Mouse (Mus musculus) limb, embryonic 14.5 days (tissue): ENCODE measurements at regions not wholly inside any gene's neighbourhood (a gene's known extent, or its start where the extent isn't known, plus 50 kb on each side); places are given as distances from the start of the nearest gene placed in this dataset.
A peak's percentile ranks its signal among the peaks of the same experiment; 100 is the strongest.

Experiments
- ATAC-seq: fragments of 200-750 bp; cut with Nextera tagmentation; 2 replicates; pipeline ENCODE4 v1.8.0; 2017; ENCODE audit warnings: low read depth, moderate number of reproducible peaks, moderate TSS enrichment; ENCODE audit not compliant: low FRiP score
- DNase-seq: peaks from one replicate; pipeline ENCODE4 v3.0.0-alpha.2; 2015; ENCODE audit warnings: low spot score
- H3K27ac ChIP-seq: fragments of 300-500 bp; sonication (generic); replicated peaks from 2 replicates; pipeline ENCODE4 v1.5.1; 2014; ENCODE audit warnings: low read depth, mild to moderate bottlenecking, low read length, moderate library complexity, mixed read lengths
- H3K27me3 ChIP-seq: fragments of 300-500 bp; sonication (generic); 2 replicates; pipeline ENCODE4 v1.6.1; 2014; ENCODE audit warnings: low read length, mixed read lengths; ENCODE audit not compliant: control insufficient read depth, insufficient read depth
- H3K36me3 ChIP-seq: fragments of 300-500 bp; sonication (generic); 2 replicates; pipeline ENCODE4 v1.6.1; 2014; ENCODE audit warnings: mild to moderate bottlenecking, low read length, moderate library complexity, mixed read lengths; ENCODE audit not compliant: control insufficient read depth, insufficient read depth
- H3K4me1 ChIP-seq: fragments of 300-500 bp; sonication (generic); 2 replicates; pipeline ENCODE4 v1.6.1; 2014; ENCODE audit warnings: antibody characterized with exemption, low read length, mixed read lengths; ENCODE audit not compliant: control insufficient read depth, insufficient read depth
- H3K4me2 ChIP-seq: fragments of 300-500 bp; sonication (generic); replicated peaks from 2 replicates; pipeline ENCODE4 v1.6.1; 2014; ENCODE audit warnings: low read depth, mild to moderate bottlenecking, low read length, moderate library complexity; ENCODE audit not compliant: severe bottlenecking
- H3K4me3 ChIP-seq: fragments of 300-500 bp; sonication (generic); replicated peaks from 2 replicates; pipeline ENCODE4 v1.5.1; 2014; ENCODE audit warnings: low read length
- H3K9ac ChIP-seq: fragments of 300-500 bp; sonication (generic); 2 replicates; pipeline ENCODE4 v1.6.1; 2014; ENCODE audit warnings: mild to moderate bottlenecking, low read depth, low read length, moderate library complexity; ENCODE audit not compliant: severe bottlenecking
- H3K9me3 ChIP-seq: fragments of 300-500 bp; sonication (generic); 2 replicates; pipeline ENCODE4 v1.6.1; 2016; ENCODE audit warnings: low read length; ENCODE audit not compliant: control insufficient read depth
- POLR2A ChIP-seq: fragments of 200-500 bp; IDR thresholded peaks from 2 replicates; pipeline ENCODE4 v1.8.0; 2012; ENCODE audit warnings: inconsistent platforms, mild to moderate bottlenecking, moderate library complexity, borderline replicate concordance; ENCODE audit not compliant: insufficient read depth, insufficient read length; ENCODE audit errors: extremely low read depth
- WGBS: fragments of 180-500 bp; shearing (Covaris S2); extraction: QIAGEN DNeasy Blood & Tissue Kit; methylation state at CpG from one replicate; pipeline ENCODE4 v1.1.7; 2014; 5-methylcytosine and 5-hydroxymethylcytosine counted together

DNA sequence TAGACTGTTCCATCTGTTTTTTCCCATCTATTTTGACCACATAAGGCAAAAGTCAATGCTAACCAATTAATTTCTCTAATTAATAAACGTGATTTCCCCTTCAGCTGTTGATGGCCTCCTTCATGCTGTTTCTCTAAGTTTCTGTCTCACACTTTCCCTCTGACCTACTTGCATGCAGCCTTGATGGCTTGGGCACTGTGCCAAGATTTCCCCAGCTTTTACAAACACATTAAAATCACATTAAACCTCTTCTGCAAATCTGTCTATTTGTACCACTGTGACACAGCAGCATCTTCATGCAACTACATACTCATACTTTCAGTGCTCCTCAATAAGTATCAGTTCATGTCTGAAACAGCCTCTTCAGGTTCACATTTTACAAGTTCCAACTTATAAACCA, 841.4 kb downstream of the Jrkl start:
- no peak overlapping the region for H3K9ac ChIP-seq
- no peak for TF ChIP-seq POLR2A
- H3K4me1 ChIP-seq, result no peaks in the 10 kb centered on the region
- H3K27ac ChIP-seq, result no peak overlapping the region
- no peak overlapping the region for H3K4me3 ChIP-seq
- H3K36me3 ChIP-seq, result no peaks in the 10 kb centered on the region
- DNase-seq (no peak), ATAC-seq (no peak)
- no peaks in the 10 kb centered on the region for H3K9me3 ChIP-seq
- H3K4me2 ChIP-seq, result no peak overlapping the region
- no peaks in the 10 kb centered on the region for H3K27me3 ChIP-seq
- 55% methylated on average over 1 of the region's 1 CpGs for WGBS

DNA sequence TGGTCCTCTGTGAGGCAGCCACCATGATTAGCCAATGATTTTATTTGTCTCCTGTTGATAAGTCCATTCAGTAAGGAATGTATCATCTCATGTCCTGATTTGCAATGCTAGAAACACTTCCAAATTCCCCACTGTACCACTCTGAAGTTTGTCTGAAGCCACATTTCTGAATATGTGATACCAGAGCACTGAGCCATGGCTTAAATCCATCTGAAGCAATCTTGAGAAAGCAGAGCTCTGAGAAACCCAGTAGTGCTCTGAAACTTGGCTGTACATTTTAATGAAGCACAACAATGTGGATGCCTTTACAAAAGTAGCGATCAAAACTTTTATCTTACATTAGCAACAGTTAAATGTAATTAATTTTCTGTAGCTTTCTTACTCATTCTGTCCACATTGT, 850.0 kb downstream of the Jrkl start:
- no peak for TF ChIP-seq POLR2A
- DNase-seq, result no peak
- Histone ChIP-seq H3K27me3 (no peaks in the 10 kb centered on the region), H3K9me3 (no peaks in the 10 kb centered on the region), H3K4me1 (no peaks in the 10 kb centered on the region), H3K4me2 (no peak overlapping the region), H3K27ac (no peak overlapping the region), H3K4me3 (no peak overlapping the region), H3K9ac (no peak overlapping the region), H3K36me3 (no peaks in the 10 kb centered on the region)
- 95% methylated on average over 1 of the region's 1 CpGs for WGBS
- ATAC-seq, result no peak

DNA sequence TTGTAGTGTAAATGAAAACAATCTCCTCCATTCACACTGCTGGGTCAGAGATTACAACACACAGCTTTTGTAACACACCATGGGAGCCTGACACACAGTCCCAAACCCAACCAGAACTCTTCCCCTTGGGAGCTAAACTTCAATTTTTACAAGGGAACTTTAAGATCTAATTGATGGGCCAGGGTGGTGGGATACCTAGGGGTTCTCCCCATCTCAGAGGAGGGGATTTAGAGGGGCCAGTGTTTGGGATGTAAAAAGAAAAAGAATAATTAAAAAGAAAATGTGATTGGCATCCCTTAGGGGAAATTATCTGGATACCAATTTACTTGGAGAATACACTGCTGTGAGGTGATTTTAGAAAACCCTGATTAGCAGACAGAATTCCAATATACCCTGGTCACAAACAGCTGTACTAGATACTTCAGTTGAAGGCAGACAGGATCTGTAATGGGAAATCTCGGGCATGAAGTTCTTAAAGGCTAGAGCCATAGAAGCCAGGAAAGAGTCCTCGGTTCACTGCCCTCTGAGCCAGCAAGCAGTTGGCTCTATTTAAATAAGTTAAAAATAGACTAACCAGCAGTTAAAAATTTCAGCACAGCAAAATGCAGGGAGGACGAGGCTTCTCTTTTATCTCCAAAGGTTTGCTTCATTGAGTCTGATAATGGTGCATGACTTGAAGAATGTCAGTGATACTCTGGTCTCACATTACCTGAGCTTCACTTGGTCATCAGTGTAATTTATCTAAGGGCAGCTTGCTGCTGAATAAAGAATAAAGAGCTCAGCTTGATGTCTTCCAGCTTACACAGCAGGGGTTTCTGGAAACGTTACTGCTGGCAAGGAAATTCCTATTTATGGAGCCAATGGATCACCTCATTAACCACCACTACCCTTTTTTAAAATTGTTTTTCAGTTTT, 864.6 kb downstream of the Jrkl start:
- ATAC-seq, result 0 out of 2 replicates have a peak, but pooled peaks have one; percentile 6
- H3K27me3 ChIP-seq, result no peaks in the 10 kb centered on the region
- H3K27ac ChIP-seq, result no peak overlapping the region

DNA sequence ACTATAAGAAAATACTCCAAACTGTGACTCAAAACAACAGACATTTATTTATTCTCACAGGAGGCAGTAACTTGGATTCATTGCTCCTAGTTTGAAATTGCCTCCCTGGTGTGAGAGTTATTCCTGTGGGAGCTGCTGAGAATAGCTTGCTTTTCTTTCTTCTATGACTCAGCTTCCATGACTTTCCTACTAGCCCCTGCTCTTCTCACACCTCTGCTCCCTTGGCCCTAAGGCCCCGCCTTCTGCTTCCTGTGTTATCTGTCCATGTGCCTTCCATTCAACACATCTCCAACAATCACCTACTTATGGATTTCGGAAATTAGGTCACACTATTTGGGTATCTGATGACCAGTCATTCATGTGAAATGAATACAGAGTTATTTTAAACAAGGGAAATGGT, 865.6 kb downstream of the Jrkl start:
- no peaks in the 10 kb centered on the region for H3K36me3 ChIP-seq
- no peak for ATAC-seq
- H3K27me3 ChIP-seq, result no peaks in the 10 kb centered on the region
- H3K4me2 ChIP-seq, result no peak overlapping the region
- WGBS, result 77% methylated on average over 2 of the region's 2 CpGs
- no peaks in the 10 kb centered on the region for H3K4me1 ChIP-seq
- TF ChIP-seq POLR2A, result no peak
- no peak overlapping the region for H3K4me3 ChIP-seq
- H3K9me3 ChIP-seq, result no peaks in the 10 kb centered on the region
- no peak for DNase-seq
- no peak overlapping the region for H3K9ac ChIP-seq
- no peak overlapping the region for H3K27ac ChIP-seq

More for the DNA sequence above, 864.6 kb downstream of the Jrkl start:
- no peak for TF ChIP-seq POLR2A
- Histone ChIP-seq H3K4me3 (no peak overlapping the region), H3K4me2 (no peak overlapping the region), H3K36me3 (no peaks in the 10 kb centered on the region), H3K4me1 (no peaks in the 10 kb centered on the region), H3K9me3 (no peaks in the 10 kb centered on the region), H3K9ac (no peak overlapping the region)
- DNase-seq, result peak; percentile 19
- WGBS, result 21% methylated on average over 4 of the region's 4 CpGs

DNA sequence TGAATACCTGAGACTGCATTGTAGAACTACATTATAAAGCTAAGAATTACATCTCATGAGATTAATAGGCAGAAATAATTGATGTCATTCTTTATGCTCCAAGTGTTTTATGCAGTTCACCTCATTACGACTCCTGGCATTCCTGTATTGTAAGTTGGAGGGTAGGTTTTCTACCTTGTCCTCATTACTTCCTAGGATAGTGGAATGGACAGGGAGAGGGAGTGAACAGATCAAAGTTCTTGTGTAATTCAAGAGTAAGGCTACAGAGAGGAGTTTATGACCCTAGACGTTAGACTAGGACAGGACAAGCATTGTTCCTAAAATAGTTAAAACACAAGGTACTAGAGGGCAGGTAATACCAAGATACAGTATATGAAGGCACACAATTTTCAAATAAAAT, 901.3 kb downstream of the Jrkl start:
- ATAC-seq (no peak), DNase-seq (no peak)
- WGBS, result 52% methylated on average over 2 of the region's 2 CpGs
- no peaks in the 10 kb centered on the region for H3K36me3 ChIP-seq
- H3K9ac ChIP-seq, result no peak overlapping the region
- H3K4me3 ChIP-seq, result no peak overlapping the region
- H3K27ac ChIP-seq, result no peak overlapping the region
- no peak for TF ChIP-seq POLR2A
- no peak overlapping the region for H3K4me2 ChIP-seq
- H3K9me3 ChIP-seq, result no peaks in the 10 kb centered on the region
- no peaks in the 10 kb centered on the region for H3K27me3 ChIP-seq
- H3K4me1 ChIP-seq, result no peaks in the 10 kb centered on the region
